Mouse (Mus musculus) liver, embryonic 13.5 days (tissue): Measurements from ENCODE around the gene Tnfrsf9. TPM values are rescaled to one million over a fixed set of nuclear protein-coding genes. Genes with fewer than 3 reads are reported as not detected.
A peak's percentile ranks its signal among the peaks of the same experiment; 100 is the strongest.
"Not testable (repeated sequence)": the region's sequence is repeated elsewhere in the genome, so short reads cannot be mapped to it uniquely, and the experiment has no call there.

Source experiments
- ATAC-seq: fragments of 200-750 bp; cut with Nextera tagmentation; 2 replicates; pipeline ENCODE4 v1.8.0; 2017; ENCODE audit warnings: low read depth, mild to moderate bottlenecking, moderate number of reproducible peaks, moderate library complexity
- DNase-seq: peaks from one replicate; pipeline ENCODE4 v3.0.0; 2022
- H3K27ac ChIP-seq: fragments of 300-500 bp; sonication (generic); 2 replicates; pipeline ENCODE4 v1.5.1; 2015; ENCODE audit warnings: moderate library complexity, mild to moderate bottlenecking, inconsistent platforms
- H3K27me3 ChIP-seq: fragments of 300-500 bp; sonication (generic); 2 replicates; pipeline ENCODE4 v1.6.1; 2015; ENCODE audit warnings: mild to moderate bottlenecking, inconsistent platforms
- H3K36me3 ChIP-seq: fragments of 300-500 bp; sonication (generic); 2 replicates; pipeline ENCODE4 v1.6.1; 2015; ENCODE audit warnings: mild to moderate bottlenecking, inconsistent platforms
- H3K4me1 ChIP-seq: fragments of 300-500 bp; sonication (generic); replicated peaks from 2 replicates; pipeline ENCODE4 v1.6.1; 2015; ENCODE audit warnings: inconsistent platforms
- H3K4me2 ChIP-seq: fragments of 300-500 bp; sonication (generic); 2 replicates; pipeline ENCODE4 v1.6.1; 2015; ENCODE audit warnings: inconsistent platforms, mild to moderate bottlenecking, moderate library complexity
- H3K4me3 ChIP-seq: fragments of 300-500 bp; sonication (generic); replicated peaks from 2 replicates; pipeline ENCODE4 v1.5.1; 2015; ENCODE audit warnings: mild to moderate bottlenecking, inconsistent platforms
- H3K9ac ChIP-seq: fragments of 300-500 bp; sonication (generic); 2 replicates; pipeline ENCODE4 v1.6.1; 2015; ENCODE audit warnings: mild to moderate bottlenecking, inconsistent platforms
- H3K9me3 ChIP-seq: fragments of 300-500 bp; sonication (generic); replicated peaks from 2 replicates; pipeline ENCODE4 v1.6.1; 2016; ENCODE audit warnings: inconsistent platforms
- WGBS: fragments of 180-500 bp; shearing (Covaris S2); methylation state at CpG from one replicate; pipeline ENCODE4 v1.1.7; 2015; ENCODE audit not compliant: insufficient replicate concordance; 5-methylcytosine and 5-hydroxymethylcytosine counted together
- polyA plus RNA-seq: library from polyadenylated mRNA; unstranded; fragments of >200 nt; fragmentation: Nextera tagmentation; extraction: Ambion mirVana; gene quantifications from 2 replicates; pipeline ENCODE4 v1.2.1, GENCODE M21; 2015

Tnfrsf9 gene
- polyA plus RNA-seq, 1 experiment from 2014 or later: 0.17 TPM

- 86% methylated on average over 26 of the region's 26 CpGs for WGBS
- Histone ChIP-seq H3K27ac (no peak overlapping the region), H3K9me3 (no peaks in the 10 kb centered on the region), H3K27me3 (no peaks in the 10 kb centered on the region), H3K4me3 (no peak overlapping the region), H3K36me3 (peaks cover 61% of the 10 kb centered on the region), H3K4me2 (no peak overlapping the region), H3K4me1 (peaks cover 24% of the 10 kb centered on the region), H3K9ac (no peak overlapping the region)
- ATAC-seq (no peak), DNase-seq (no peak)
Observed at GRCm38 (mm10) chr4:150896896-150897624, 17.3 kb upstream of the Tnfrsf9 start.

GRCm38 (mm10) chr4:150898716-150899365 is 15.5 kb upstream of the Tnfrsf9 start:
- Histone ChIP-seq H3K9ac (no peak overlapping the region), H3K27me3 (no peaks in the 10 kb centered on the region), H3K9me3 (no peaks in the 10 kb centered on the region), H3K4me3 (no peak overlapping the region), H3K4me2 (no peak overlapping the region), H3K36me3 (peaks cover 79% of the 10 kb centered on the region), H3K27ac (no peak overlapping the region), H3K4me1 (peaks cover 24% of the 10 kb centered on the region)
- 60% methylated on average over 13 of the region's 13 CpGs for WGBS
- DNase-seq (peak; percentile 51), ATAC-seq (peak; percentile 48)

- H3K4me2 ChIP-seq: no peak overlapping the region
- no peak overlapping the region for H3K9ac ChIP-seq
- H3K4me3 ChIP-seq: no peak overlapping the region
- H3K4me1 ChIP-seq: peaks cover 13% of the 10 kb centered on the region
- H3K27ac ChIP-seq: no peak overlapping the region
- DNase-seq (no peak), ATAC-seq (no peak)
- no peaks in the 10 kb centered on the region for H3K27me3 ChIP-seq
- WGBS: 88% methylated on average over 13 of the region's 13 CpGs
- H3K9me3 ChIP-seq: no peaks in the 10 kb centered on the region
- peaks cover 91% of the 10 kb centered on the region for H3K36me3 ChIP-seq
Observed at GRCm38 (mm10) chr4:150900486-150900885, 13.9 kb upstream of the Tnfrsf9 start.

GRCm38 (mm10) chr4:150901651-150902050 is 12.7 kb upstream of the Tnfrsf9 start:
- 46% methylated on average over 9 of the region's 9 CpGs for WGBS
- peak; percentile 26; the same call in 1 of the 2 replicates for ATAC-seq
- H3K9me3 ChIP-seq: no peaks in the 10 kb centered on the region

GRCm38 (mm10) chr4:150902062-150902461 is 12.3 kb upstream of the Tnfrsf9 start:
- H3K4me1 ChIP-seq: peaks cover 7% of the 10 kb centered on the region
- no peak overlapping the region for H3K27ac ChIP-seq
- H3K36me3 ChIP-seq: peaks cover 89% of the 10 kb centered on the region
- WGBS: 79% methylated on average over 12 of the region's 12 CpGs
- H3K9me3 ChIP-seq: no peaks in the 10 kb centered on the region
- no peak overlapping the region for H3K4me3 ChIP-seq
- no peak for ATAC-seq
- no peak for DNase-seq
- no peak overlapping the region for H3K9ac ChIP-seq
- H3K27me3 ChIP-seq: no peaks in the 10 kb centered on the region
- H3K4me2 ChIP-seq: no peak overlapping the region

More at GRCm38 (mm10) chr4:150901651-150902050, 12.7 kb upstream of the Tnfrsf9 start:
- no peaks in the 10 kb centered on the region for H3K27me3 ChIP-seq
- H3K4me3 ChIP-seq: no peak overlapping the region
- peaks cover 7% of the 10 kb centered on the region for H3K4me1 ChIP-seq
- H3K36me3 ChIP-seq: peaks cover 89% of the 10 kb centered on the region
- H3K27ac ChIP-seq: no peak overlapping the region
- H3K4me2 ChIP-seq: no peak overlapping the region
- H3K9ac ChIP-seq: no peak overlapping the region
- peak; percentile 61 for DNase-seq

GRCm38 (mm10) chr4:150903091-150903742 is 11.1 kb upstream of the Tnfrsf9 start:
- DNase-seq (no peak), ATAC-seq (no peak)
- Histone ChIP-seq H3K9me3 (no peaks in the 10 kb centered on the region), H3K36me3 (peaks cover 89% of the 10 kb centered on the region), H3K9ac (no peak overlapping the region), H3K4me3 (no peak overlapping the region), H3K27me3 (no peaks in the 10 kb centered on the region), H3K4me1 (peaks cover 16% of the 10 kb centered on the region), H3K27ac (no peak overlapping the region), H3K4me2 (no peak overlapping the region)
- WGBS: 89% methylated on average over 14 of the region's 14 CpGs

GRCm38 (mm10) chr4:150907099-150907498 is 7.3 kb upstream of the Tnfrsf9 start:
- no peak overlapping the region for H3K9ac ChIP-seq
- H3K27ac ChIP-seq: no peak overlapping the region
- no peak for ATAC-seq
- WGBS: 84% methylated on average over 8 of the region's 8 CpGs
- H3K27me3 ChIP-seq: no peaks in the 10 kb centered on the region
- no peak overlapping the region for H3K4me3 ChIP-seq
- H3K4me1 ChIP-seq: peaks cover 27% of the 10 kb centered on the region
- no peak for DNase-seq
- H3K9me3 ChIP-seq: no peaks in the 10 kb centered on the region
- peaks cover 55% of the 10 kb centered on the region for H3K36me3 ChIP-seq
- H3K4me2 ChIP-seq: no peak overlapping the region

GRCm38 (mm10) chr4:150908512-150908911 is 5.8 kb upstream of the Tnfrsf9 start:
- not testable (repeated sequence) for DNase-seq, H3K27ac ChIP-seq, H3K27me3 ChIP-seq, H3K9me3 ChIP-seq, ATAC-seq
- H3K4me2 ChIP-seq: peak overlapping the region; percentile 94
- peak overlapping the region; percentile 90; the same call in 1 of the 2 replicates for H3K9ac ChIP-seq
- 63% methylated on average over 5 of the region's 5 CpGs for WGBS
- H3K4me3 ChIP-seq: peak overlapping the region; percentile 85
- H3K36me3 ChIP-seq: peaks cover 41% of the 10 kb centered on the region
- peaks cover 37% of the 10 kb centered on the region for H3K4me1 ChIP-seq

GRCm38 (mm10) chr4:150909451-150910156 is 4.8 kb upstream of the Tnfrsf9 start:
- Histone ChIP-seq H3K27me3 (no peaks in the 10 kb centered on the region), H3K9me3 (no peaks in the 10 kb centered on the region), H3K36me3 (peaks cover 32% of the 10 kb centered on the region), H3K27ac (peak overlapping the region; percentile 83), H3K4me3 (peak overlapping the region; percentile 85), H3K4me2 (peak overlapping the region; percentile 94), H3K9ac (peak overlapping the region; percentile 90), H3K4me1 (peaks cover 42% of the 10 kb centered on the region)
- DNase-seq (peak; percentile 99), ATAC-seq (peak; percentile 85)
- WGBS: under 1% methylated on average over 56 of the region's 56 CpGs

GRCm38 (mm10) chr4:150910164-150910951 is 4.0 kb upstream of the Tnfrsf9 start:
- Histone ChIP-seq H3K36me3 (peaks cover 26% of the 10 kb centered on the region), H3K27me3 (no peaks in the 10 kb centered on the region), H3K9ac (peak overlapping the region; percentile 90), H3K4me3 (peak overlapping the region; percentile 85), H3K9me3 (no peaks in the 10 kb centered on the region), H3K4me1 (peaks cover 49% of the 10 kb centered on the region), H3K4me2 (peak overlapping the region; percentile 94), H3K27ac (peak overlapping the region; percentile 71)
- 78% methylated on average over 19 of the region's 19 CpGs for WGBS
- ATAC-seq: no peak
- DNase-seq: no peak
